Mouse (Mus musculus): ENCODE measurements at regions not wholly inside any gene's neighbourhood (a gene's known extent, or its start where the extent isn't known, plus 50 kb on each side); places are given as distances from the start of the nearest gene placed in this dataset.

DNA sequence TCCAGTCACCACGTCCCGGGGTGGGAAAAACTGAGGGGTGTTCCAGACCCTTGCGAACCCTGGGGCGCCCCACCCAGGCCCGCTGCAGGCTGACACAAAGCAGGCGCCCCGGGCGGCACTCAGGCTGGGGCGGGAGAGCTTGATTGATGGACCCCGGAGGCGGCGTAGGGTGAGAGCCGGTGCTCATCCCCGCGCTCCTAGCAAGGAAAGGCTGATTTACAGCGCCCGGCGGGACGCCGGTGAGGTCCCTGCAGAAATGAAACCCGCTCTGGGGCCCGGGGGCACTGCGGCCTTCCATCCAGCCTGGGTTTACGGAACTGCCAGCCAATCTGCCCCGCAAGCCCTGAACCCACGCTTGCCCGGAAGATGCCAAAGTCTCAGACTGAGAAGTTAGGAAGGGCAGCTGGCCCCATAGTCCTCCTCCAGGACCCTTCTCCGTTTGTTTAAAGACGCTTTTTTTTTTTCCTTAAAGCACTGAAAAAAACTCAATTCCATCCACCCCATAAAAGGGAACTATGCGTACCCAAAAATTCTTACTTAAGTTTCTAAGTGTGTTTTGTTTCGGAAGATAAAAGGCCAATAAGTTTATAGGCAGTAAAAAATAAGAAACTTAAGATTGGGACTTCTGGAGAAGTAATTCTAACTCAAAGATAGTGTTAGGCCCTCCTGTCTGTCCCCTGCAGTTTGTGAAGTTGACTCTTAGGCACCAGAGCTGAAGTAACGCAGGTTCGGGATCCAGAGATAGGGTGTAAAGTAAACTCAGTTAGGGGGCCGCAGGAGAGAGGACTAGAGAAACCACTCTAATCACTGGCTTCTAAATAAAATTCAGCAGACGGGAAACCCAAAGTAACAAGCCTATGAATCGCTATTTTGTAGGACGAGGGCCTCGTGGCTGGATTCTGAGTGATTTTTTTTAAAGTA, 263.4 kb upstream of the Nfe2l3 start:
- DNase-seq = peak; percentile 57
- intact Hi-C loops (cut with DNase I; ENCODE audit: low total_unique reads) = loop anchor here (2.0 to 10.0 kb wide), 3 partner anchors 228 to 494 kb away; no protein-coding TSS in a partner anchor

DNA sequence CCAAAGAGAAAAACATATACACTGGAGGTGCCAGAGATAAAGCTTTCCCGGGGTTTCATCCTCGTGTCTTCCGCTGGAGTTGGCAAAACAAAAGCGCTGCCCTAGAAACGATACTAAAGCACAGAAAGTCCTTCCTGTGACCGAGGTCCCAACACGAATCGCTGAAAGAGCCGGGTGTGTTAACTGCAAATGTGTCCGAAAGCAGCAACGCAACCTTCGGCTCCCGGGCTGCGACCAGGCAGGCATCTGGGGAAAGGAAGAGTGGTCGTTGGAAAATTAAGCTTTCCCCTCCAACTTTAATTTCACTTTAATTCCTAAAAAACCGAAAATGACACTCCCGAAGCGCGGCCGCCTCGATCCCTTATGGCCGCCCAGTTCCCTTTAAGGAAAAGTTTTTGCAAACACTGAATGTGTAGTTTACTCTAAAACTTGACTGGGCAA, 262.5 kb upstream of the Nfe2l3 start:
- intact Hi-C loops (cut with DNase I; ENCODE audit: low total_unique reads) = loop anchor here (2.0 to 10.0 kb wide), 4 partner anchors 229 to 1057 kb away; no protein-coding TSS in a partner anchor
- peak; percentile 28 for DNase-seq

DNA sequence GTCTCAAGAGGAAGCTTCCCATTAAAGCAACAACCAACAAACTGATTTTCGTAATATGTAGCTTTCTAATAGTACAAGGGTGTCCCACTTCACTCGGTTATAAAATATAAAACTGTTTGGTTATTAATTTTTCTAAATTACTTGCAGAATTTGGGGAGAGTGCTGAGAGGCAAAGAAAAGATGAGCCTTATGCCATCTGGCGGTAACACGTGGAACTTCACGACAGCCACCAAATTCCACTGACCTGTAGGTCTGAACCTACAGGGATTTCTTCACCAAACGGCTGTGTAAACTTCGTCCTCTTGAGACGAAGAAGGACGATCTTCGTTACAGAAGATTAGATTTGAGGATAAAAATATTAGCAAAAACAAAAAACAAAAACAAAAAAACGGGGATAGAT, 262.1 kb upstream of the Nfe2l3 start:
- peak; percentile 53 for DNase-seq
- intact Hi-C loops (cut with DNase I; ENCODE audit: low total_unique reads) = loop anchor here (5.0 kb wide), 1 partner anchor 1057 kb away; no protein-coding TSS in a partner anchor

DNA sequence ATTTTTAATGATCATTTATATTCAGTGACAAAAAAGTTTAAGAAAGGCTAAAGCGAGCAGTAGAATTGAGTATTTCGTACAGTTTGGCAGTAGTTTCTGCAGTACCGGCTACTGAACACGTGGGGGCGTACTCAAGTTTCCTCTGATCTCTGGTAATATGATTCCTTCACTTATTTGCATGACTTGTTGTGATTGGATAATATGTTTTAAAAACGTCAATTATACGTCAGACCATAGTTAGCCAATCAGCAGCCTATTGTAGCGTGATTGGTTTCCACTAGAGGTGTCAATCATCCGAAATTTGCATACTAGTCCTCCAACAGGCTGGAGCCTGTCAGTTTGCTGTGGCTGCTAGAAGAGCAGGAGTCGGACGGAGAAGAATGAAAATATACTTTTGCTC, 261.6 kb upstream of the Nfe2l3 start:
- intact Hi-C loops (cut with DNase I; ENCODE audit: low total_unique reads) = loop anchor here (5.0 kb wide), 1 partner anchor 1056 kb away; no protein-coding TSS in a partner anchor
- DNase-seq = peak; percentile 57

DNA sequence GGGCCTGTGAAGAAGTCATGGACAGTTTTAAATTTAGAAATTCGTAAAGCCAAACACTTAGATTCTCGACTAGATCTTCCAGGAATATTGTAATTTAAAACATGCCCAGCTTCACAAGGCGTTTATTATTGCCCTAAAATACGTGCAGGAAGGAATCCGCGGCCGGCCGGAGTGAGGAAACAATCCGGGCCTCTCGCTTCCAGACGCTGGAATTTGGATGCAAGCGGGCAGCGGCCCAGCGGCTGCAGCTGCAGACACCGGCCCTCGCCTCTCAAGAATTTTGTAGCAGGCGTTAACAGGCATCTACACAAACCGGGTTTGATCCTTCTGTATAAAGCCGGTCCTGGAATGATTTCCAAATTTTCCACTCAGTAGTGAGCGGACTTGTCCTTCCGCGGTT, 260.7 kb upstream of the Nfe2l3 start:
- intact Hi-C loops (cut with DNase I; ENCODE audit: low total_unique reads) = loop anchor here (5.0 kb wide), 1 partner anchor 1056 kb away; no protein-coding TSS in a partner anchor
- peak; percentile 82 for DNase-seq

DNA sequence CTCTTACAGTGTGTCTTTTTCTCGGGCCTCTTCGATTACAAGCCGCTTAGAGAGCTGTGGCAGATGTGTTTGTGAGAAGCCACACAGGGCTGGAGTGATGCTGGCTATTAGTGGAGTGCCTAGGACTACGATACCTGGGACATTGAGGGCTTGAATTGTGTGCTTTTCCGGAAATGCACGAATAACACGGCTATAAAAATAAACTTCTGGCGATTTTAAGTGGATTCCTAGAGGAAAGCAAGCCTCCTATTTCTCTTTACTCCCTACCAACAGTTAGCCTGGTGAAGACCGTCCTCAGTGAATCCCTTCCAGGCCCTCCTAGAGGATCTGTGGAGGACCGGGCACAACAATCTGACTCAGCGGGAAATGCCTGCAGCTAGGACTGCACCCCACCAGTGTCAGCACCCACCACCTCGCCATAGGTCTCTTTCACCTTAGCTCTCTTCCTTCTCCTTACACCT, 260.1 kb upstream of the Nfe2l3 start:
- intact Hi-C loops (cut with DNase I; ENCODE audit: low total_unique reads) = loop anchor here (5.0 kb wide), 1 partner anchor 1055 kb away; no protein-coding TSS in a partner anchor
- DNase-seq = peak; percentile 30

DNA sequence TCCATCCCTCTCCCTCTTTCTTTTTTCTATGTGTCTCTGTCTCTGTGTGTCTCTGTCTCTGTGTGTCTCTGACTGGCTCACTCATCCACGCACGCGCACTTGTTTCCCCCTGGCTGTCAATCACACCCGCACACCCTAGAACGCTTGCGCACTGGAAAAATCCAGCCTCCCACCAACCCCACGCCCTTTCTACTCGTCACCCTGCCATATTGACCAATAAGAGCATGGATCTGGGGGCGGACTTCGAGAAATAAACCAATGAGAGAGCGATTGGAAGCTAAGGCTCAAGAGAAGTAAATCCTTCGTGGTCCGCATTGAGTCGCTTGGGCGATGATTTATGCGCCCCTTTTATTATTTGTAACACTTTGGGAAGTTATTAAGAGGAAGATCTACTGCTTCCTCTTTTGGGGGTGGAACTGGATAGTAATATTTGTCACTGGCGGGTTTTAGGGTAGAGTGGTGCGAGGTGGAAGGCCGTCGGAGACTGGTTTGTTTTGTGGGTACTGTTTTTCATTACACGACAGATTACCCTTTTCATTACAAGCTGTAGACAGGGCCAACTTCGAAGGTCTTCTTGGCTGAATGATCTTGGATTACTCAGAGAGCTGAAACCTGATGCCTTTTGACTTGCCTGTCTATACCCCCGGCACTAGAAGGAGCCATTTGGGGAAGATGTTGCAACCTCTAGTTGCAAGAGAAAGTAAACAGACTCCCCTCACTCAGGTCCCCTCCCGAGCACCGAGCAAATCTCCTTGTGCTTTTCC, 259.4 kb upstream of the Nfe2l3 start:
- intact Hi-C loops (cut with DNase I; ENCODE audit: low total_unique reads) = loop anchor here (5.0 kb wide), 1 partner anchor 1054 kb away; no protein-coding TSS in a partner anchor
- peak; percentile 95 for DNase-seq

DNA sequence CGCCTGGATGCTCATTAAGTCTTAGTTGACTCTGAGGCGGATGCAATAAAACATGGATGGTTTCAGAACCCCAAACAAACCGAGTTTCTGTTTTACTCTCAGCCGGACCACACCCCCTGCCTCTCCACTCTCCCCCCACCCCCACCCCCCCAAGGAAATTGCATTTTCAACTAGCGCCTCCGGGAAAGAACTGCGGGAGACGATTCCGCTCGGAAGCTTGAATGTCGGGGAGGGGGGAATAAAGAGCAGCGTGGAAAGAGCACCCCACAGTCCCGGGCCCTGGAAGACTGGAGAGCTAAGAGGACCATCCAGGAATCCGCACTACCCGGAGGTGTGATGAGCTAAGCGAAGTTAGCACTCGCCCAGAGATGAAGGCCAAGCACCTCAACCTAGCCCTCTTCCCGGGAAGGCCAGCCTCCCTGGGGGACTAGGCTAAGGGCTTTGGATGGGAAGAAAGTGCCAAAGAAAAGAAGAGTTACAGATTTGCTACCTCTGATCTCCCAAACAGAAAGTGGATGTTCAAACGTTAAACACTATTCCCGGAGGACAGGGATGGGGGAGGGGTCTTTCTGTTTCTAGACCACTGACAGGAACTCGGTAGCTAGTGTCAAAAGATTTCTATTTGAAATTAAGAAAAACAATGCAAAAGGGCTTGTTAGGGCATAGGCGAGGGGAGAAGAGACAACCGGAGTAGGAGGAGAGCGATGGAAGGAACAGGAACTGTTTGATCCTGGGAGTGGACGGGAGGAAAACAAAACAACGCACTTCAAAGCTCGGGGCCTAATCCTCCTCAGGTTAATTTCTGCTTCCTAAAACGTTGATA, 258.6 kb upstream of the Nfe2l3 start:
- intact Hi-C loops (cut with DNase I; ENCODE audit: low total_unique reads) = loop anchor here (5.0 kb wide), 1 partner anchor 1053 kb away; no protein-coding TSS in a partner anchor
- DNase-seq = no peak

DNA sequence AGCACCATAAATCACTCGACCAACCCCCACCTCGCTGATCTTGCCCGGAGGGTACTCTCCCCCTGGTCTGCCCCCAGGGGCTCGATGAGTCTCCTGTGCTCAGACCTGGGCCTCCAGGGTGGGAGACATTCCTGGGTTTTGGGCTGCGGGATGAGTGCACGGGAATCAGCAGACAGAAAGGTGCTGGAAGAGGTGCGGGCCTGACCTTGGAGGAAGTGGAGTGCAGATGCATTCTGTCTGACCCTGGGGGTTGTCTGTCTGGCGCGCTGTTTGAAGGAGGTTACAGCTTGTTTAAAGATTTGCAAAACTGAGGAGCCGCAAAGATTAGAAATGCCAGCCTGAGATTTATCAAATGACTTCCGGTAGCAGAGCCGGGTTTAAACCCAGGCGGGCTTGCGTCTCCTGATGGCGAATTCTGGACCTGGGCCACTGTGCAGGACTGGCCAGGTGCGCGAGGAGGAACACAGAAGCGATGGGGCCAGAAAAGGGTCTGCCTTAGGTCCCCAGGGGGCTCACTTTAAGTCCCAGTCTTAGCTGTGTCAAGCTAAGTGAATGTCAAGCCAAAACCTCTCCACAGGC, 257.9 kb upstream of the Nfe2l3 start:
- intact Hi-C loops (cut with DNase I; ENCODE audit: low total_unique reads) = loop anchor here (5.0 kb wide), 1 partner anchor 1053 kb away; no protein-coding TSS in a partner anchor
- no peak for DNase-seq

DNA sequence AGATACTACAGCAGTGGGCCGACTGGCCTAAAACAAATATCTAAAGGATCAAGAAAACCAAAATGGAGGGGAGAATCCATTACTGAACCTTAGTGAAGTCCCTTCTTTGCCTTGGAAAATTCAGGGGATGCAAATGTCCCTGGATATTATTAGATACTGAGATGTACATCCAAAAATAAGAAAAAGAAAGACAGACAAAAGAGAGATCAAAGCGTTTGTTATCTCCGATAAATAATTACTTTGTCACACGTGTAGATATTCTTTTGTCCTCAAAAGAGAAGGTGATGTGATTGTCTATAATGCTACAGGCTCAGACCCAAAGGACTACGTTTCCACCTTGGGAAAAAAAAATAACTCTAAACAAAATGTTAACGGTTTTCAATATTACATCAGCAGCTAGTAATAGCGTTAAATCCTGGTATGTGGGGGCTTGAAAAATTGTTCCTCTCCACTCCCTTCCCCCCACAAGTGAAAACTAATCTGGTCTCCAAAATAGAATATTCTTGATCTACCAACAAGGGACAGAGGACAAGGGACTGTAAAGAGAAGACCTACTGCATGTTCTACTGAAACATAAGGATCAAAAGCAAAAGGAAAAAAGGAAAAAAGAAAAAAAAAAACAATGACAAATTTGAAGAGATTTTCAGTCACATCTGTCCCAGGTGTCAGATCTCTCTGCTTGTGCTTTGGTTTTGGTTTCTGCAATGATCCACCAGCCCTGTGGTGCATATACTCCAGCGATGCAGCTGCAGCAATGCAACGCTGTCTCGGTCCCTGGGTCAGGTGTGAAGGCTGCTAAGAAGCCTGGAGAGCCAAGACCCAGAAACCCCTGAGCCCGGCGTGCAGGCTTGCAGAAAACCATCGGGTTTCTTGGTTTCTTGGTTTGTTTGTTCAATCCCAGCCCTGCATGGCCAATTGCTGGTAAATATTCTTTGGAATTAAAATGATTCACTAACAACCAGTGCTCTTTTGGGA, 256.6 kb upstream of the Nfe2l3 start:
- intact Hi-C loops (cut with DNase I; ENCODE audit: low total_unique reads) = no loop called here
- no peak for DNase-seq

DNA sequence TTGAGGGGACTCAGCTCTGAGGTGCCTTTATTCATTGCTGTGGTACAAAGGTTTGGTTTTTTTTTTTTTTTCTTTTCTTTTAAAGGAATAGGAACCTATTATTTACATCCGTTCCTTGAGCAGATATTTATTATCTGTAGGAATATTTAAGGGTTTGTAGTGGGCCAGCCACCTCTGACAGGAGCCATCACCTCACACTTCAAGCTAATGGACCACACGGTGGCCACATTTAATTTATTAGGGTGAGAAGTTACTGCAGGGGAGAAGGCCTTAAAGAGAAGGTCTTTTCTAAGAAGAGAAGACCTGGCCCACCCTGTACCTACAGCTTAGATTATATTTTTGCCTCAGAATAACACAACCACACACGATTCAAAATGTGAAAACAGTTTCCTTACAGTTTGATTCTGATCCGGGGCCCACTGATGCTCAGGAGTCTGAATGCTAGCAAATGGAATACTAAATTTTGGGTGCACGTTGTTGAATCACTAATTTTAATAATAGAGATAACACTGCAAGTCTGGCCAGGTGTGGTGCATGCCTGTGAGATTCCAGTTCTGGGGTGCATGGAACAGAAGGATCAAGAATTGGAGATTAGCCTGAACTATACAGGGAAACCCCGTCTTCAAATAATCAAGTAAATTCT, 255.6 kb upstream of the Nfe2l3 start:
- intact Hi-C loops (cut with DNase I; ENCODE audit: low total_unique reads) = no loop called here

DNA sequence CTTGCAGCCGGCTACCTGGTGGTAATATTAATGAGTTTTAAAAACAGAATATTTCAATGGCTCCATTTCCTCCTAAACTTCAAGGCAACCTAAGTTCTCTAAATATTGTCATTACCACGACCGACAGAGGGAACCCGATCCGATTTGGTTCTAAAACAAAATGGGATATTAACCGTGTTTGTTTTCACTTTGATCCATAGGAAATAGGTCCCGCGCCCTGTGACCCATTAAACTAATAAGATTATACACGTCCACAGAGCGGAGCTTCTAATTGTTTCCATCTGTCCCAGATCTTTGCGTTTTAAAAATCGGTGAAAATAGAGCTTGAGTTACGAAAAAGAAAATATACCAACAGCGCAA, 254.8 kb upstream of the Nfe2l3 start:
- no peak for DNase-seq
- intact Hi-C loops (cut with DNase I; ENCODE audit: low total_unique reads) = no loop called here

More for the DNA sequence above, 255.6 kb upstream of the Nfe2l3 start:
- DNase-seq = no peak

DNA sequence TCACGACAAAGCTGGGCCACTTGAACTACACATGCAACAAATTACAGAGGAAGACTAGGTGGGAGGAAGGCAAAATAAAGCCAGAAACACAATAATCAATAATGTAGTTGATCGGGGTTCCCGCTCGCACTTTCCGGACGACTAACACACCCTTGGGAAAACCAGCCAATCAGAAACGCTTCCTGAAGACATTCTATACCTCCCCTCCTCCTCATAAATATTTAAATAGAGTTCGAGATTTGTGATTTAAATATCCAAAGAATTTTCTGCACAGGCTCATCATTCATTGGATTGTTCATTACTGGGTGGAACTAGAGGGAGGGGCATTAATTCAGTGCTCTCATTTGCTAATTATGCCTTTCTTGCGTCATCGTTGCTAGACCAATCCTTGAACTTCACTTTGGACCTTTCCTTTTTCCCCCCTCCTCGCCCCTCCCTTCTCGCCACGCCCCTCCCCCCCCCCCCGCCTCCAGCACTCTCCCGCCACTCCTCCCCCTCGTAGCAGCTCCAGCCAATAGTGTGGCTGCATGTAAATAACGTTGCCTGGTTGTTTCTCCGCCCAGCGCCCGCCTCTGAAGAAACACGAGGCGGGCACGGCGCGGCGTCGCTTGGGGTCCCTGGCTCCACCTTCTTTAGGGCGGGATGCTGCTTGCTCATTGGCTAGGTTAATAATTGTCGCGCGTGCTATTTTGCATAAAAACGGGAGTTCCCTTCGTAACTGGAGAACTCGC, 254.2 kb upstream of the Nfe2l3 start:
- DNase-seq = peak; percentile 90
- intact Hi-C loops (cut with DNase I; ENCODE audit: low total_unique reads) = no loop called here

DNA sequence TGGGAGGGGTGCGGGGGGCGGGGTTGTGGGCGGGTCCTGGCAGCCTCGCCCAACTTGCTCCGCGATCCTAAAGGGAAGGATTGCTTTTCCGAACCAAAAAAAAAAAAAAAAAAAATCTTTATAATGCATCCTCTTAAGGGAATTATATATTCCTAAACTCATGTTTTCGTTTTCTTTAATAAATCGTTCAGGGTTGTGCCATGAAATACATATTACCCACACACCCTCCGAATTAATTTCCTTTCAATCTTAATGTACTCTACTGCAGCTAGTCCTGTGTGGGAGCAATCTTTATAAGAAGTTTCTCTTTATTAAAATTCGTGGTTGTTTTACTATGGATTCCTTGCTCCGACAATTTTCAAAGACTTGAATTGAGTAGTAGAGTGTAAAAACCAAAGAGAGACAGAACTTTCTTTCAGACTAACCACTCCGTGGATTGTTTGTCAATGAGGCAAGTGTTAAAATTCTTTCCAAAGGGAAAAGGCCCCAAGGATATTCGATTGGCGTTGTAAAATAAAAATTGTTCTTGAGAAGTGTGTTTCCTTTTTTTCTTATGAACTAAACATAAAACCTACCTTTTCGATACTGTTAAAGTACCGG, 253.6 kb upstream of the Nfe2l3 start:
- no peak for DNase-seq
- intact Hi-C loops (cut with DNase I; ENCODE audit: low total_unique reads) = no loop called here

DNA sequence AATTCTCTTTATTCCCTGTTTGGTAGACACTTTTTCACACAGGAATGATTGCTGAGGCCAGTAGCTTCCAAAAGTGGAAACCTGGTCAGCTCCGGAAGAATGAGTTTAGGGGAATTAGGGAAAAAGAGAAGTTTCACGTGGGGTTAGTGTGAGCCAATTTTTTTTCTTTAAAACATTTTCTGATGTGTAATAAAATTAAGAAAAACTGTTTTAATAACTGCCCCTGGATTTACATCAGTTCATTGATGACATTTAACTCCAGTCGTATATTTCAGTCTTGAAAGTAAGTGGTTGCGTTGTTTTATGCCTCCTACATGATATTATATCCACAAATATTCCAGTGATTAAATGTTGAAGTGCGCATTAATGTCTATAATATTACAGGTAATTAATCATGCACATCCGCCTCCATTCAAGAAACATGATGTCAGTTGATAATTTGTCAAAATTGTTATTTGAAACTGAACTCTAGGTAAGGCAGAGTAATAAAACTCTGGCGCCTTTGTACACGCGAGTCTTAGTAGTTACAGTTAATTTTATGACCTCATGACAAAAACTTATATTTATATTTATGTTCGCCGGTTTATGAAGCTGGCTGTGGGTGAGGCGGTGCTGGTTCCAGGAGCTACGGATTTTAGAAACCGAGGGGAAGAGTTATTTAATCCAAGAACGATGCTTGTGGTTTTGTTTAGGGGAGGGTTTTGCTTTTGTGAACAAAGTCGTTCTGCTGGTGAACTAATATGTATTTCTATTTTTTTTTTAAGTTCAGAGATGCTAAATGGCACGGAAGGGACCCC, 252.5 kb upstream of the Nfe2l3 start:
- intact Hi-C loops (cut with DNase I; ENCODE audit: low total_unique reads) = loop anchor here (10.0 kb wide), 2 partner anchors 825 to 1965 kb away; partner anchors contain the start of gene Igf2bp3

More for the DNA sequence above, 252.5 kb upstream of the Nfe2l3 start:
- DNase-seq = no peak

Measured in gastrocnemius, postnatal 14 days (tissue).